Mouse (Mus musculus) stomach, embryonic 14.5 days (tissue): ENCODE data around the gene Taf4. TPM values are rescaled to one million over a fixed set of nuclear protein-coding genes. Genes with fewer than 3 reads are reported as not detected.

Source experiments
- polyA plus RNA-seq: library from polyadenylated mRNA; unstranded; fragments of >200 nt; fragmentation: Nextera tagmentation; extraction: Ambion mirVana; gene quantifications from 2 replicates; pipeline ENCODE4 v1.2.1, GENCODE M21; 2014

Taf4 gene
- polyA plus RNA-seq, 1 experiment from 2014 or later: 6.8 TPM

Other genes starting within 250 kb of the Taf4 start
- 6.9 and 7.6 TPM in 2 replicates for gene Lsm14b, start 48.3 kb upstream of the Taf4 start, polyA plus RNA-seq
- 480 and 596 TPM in 2 replicates for gene Psma7, start 65.8 kb upstream of the Taf4 start, polyA plus RNA-seq
- gene Ss18l1, start 65.9 kb upstream of the Taf4 start, polyA plus RNA-seq: 4.6 and 6.1 TPM in 2 replicates
- gene Mtg2, start 93.9 kb upstream of the Taf4 start, polyA plus RNA-seq: 25.2 and 27.8 TPM in 2 replicates
- not detected in 2 replicates for gene Hrh3, start 127.8 kb upstream of the Taf4 start, polyA plus RNA-seq
- 37.1 and 38.2 TPM in 2 replicates for gene Osbpl2, start 142.7 kb upstream of the Taf4 start, polyA plus RNA-seq
- 134 and 138 TPM in 2 replicates for gene Adrm1, start 194.8 kb upstream of the Taf4 start, polyA plus RNA-seq
- 64.0 and 70.9 TPM in 2 replicates for gene Lama5, start 249.2 kb upstream of the Taf4 start, polyA plus RNA-seq